Mouse (Mus musculus): ENCODE results near the gene Zscan29. TPM values are rescaled to one million over a fixed set of nuclear protein-coding genes. Genes with fewer than 3 reads are reported as not detected.

Gene Zscan29
- polyA plus RNA-seq (2015; fragmentation: Nextera tagmentation; extraction: Ambion mirVana): 6.0 and 6.8 TPM in 2 replicates

- H3K4me1 ChIP-seq: peaks cover 34% of the 10 kb centered on the region
- peak; percentile 96 for ATAC-seq (ENCODE audit: low FRiP score)
Observed at GRCm38 (mm10) chr2:121170980-121171742, at the start of gene Zscan29. Gene Zscan29 (minus strand): TSS chr2:121171125.

GRCm38 (mm10) chr2:121219994-121220393 lies 49.1 kb upstream of the Zscan29 start:
- Histone ChIP-seq H3K27me3 (replicated peaks) (no peaks in the 10 kb centered on the region), H3K36me3 (peaks cover 73% of the 10 kb centered on the region), H3K27ac (replicated peaks) (no peak overlapping the region), H3K4me1 (no peaks in the 10 kb centered on the region), H3K9me3 (replicated peaks) (no peaks in the 10 kb centered on the region), H3K9ac (replicated peaks) (no peak overlapping the region), H3K4me2 (no peak overlapping the region), H3K4me3 (replicated peaks) (no peak overlapping the region)
- no peak for ATAC-seq (ENCODE audit: low FRiP score)

More at GRCm38 (mm10) chr2:121170980-121171742, at the start of gene Zscan29:
- H3K9me3 ChIP-seq (replicated peaks): no peaks in the 10 kb centered on the region
- no peaks in the 10 kb centered on the region for H3K27me3 ChIP-seq (replicated peaks)
- peak within 1 kb of the TSS; percentile 91 for H3K4me3 ChIP-seq (replicated peaks)
- peak within 1 kb of the TSS; percentile 72 for H3K9ac ChIP-seq (replicated peaks)
- H3K4me2 ChIP-seq: peak within 1 kb of the TSS; percentile 91
- WGBS: under 1% methylated on average over 66 of the region's 66 CpGs
- H3K27ac ChIP-seq (replicated peaks): peak within 1 kb of the TSS; percentile 88
- H3K36me3 ChIP-seq: peaks cover 22% of the 10 kb centered on the region

GRCm38 (mm10) chr2:121219177-121219576 lies 48.3 kb upstream of the Zscan29 start:
- no peak for ATAC-seq (ENCODE audit: low FRiP score)
- H3K9ac ChIP-seq (replicated peaks): no peak overlapping the region
- no peaks in the 10 kb centered on the region for H3K4me1 ChIP-seq
- no peak overlapping the region for H3K4me2 ChIP-seq
- no peak overlapping the region for H3K4me3 ChIP-seq (replicated peaks)
- peaks cover 80% of the 10 kb centered on the region for H3K36me3 ChIP-seq
- no peaks in the 10 kb centered on the region for H3K9me3 ChIP-seq (replicated peaks)
- H3K27me3 ChIP-seq (replicated peaks): no peaks in the 10 kb centered on the region
- no peak overlapping the region for H3K27ac ChIP-seq (replicated peaks)

GRCm38 (mm10) chr2:121214491-121214890 lies 43.6 kb upstream of the Zscan29 start:
- 92% methylated on average over 3 of the region's 3 CpGs for WGBS
- Histone ChIP-seq H3K27ac (replicated peaks) (no peak overlapping the region), H3K4me1 (no peaks in the 10 kb centered on the region), H3K27me3 (replicated peaks) (no peaks in the 10 kb centered on the region), H3K9me3 (replicated peaks) (no peaks in the 10 kb centered on the region), H3K4me2 (no peak overlapping the region), H3K4me3 (replicated peaks) (no peak overlapping the region), H3K9ac (replicated peaks) (no peak overlapping the region), H3K36me3 (peaks cover 86% of the 10 kb centered on the region)
- no peak for ATAC-seq (ENCODE audit: low FRiP score)

- H3K36me3 ChIP-seq: peaks cover 97% of the 10 kb centered on the region
- H3K27me3 ChIP-seq (replicated peaks): no peaks in the 10 kb centered on the region
- H3K9ac ChIP-seq (replicated peaks): no peak overlapping the region
- ATAC-seq (ENCODE audit: low FRiP score): no peak
- H3K27ac ChIP-seq (replicated peaks): no peak overlapping the region
- no peak overlapping the region for H3K4me2 ChIP-seq
- H3K4me1 ChIP-seq: no peaks in the 10 kb centered on the region
- no peaks in the 10 kb centered on the region for H3K9me3 ChIP-seq (replicated peaks)
- no peak overlapping the region for H3K4me3 ChIP-seq (replicated peaks)
- 96% methylated on average over 3 of the region's 3 CpGs for WGBS
Observed at GRCm38 (mm10) chr2:121206541-121206940, 35.6 kb upstream of the Zscan29 start.

GRCm38 (mm10) chr2:121204276-121204675 lies 33.4 kb upstream of the Zscan29 start:
- no peak overlapping the region for H3K4me3 ChIP-seq (replicated peaks)
- no peaks in the 10 kb centered on the region for H3K9me3 ChIP-seq (replicated peaks)
- 96% methylated on average over 17 of the region's 17 CpGs for WGBS
- H3K9ac ChIP-seq (replicated peaks): no peak overlapping the region
- no peak for ATAC-seq (ENCODE audit: low FRiP score)
- no peaks in the 10 kb centered on the region for H3K27me3 ChIP-seq (replicated peaks)
- H3K36me3 ChIP-seq: peaks cover 99% of the 10 kb centered on the region
- H3K27ac ChIP-seq (replicated peaks): no peak overlapping the region
- no peaks in the 10 kb centered on the region for H3K4me1 ChIP-seq
- H3K4me2 ChIP-seq: no peak overlapping the region

GRCm38 (mm10) chr2:121195466-121195865 lies 24.5 kb upstream of the Zscan29 start:
- Histone ChIP-seq H3K9me3 (replicated peaks) (no peaks in the 10 kb centered on the region), H3K9ac (replicated peaks) (no peak overlapping the region), H3K36me3 (peaks cover 93% of the 10 kb centered on the region), H3K4me3 (replicated peaks) (no peak overlapping the region), H3K27ac (replicated peaks) (no peak overlapping the region), H3K27me3 (replicated peaks) (no peaks in the 10 kb centered on the region), H3K4me2 (no peak overlapping the region), H3K4me1 (no peaks in the 10 kb centered on the region)
- no peak for ATAC-seq (ENCODE audit: low FRiP score)
- 95% methylated on average over 9 of the region's 9 CpGs for WGBS

GRCm38 (mm10) chr2:121188530-121188929 lies 17.6 kb upstream of the Zscan29 start:
- Histone ChIP-seq H3K4me2 (no peak overlapping the region), H3K27me3 (replicated peaks) (no peaks in the 10 kb centered on the region), H3K4me3 (replicated peaks) (no peak overlapping the region), H3K9me3 (replicated peaks) (no peaks in the 10 kb centered on the region), H3K9ac (replicated peaks) (no peak overlapping the region), H3K4me1 (no peaks in the 10 kb centered on the region), H3K36me3 (peaks cover 81% of the 10 kb centered on the region), H3K27ac (replicated peaks) (no peak overlapping the region)
- ATAC-seq (ENCODE audit: low FRiP score): no peak
- WGBS: 72% methylated on average over 1 of the region's 1 CpGs

- Histone ChIP-seq H3K4me3 (replicated peaks) (no peak overlapping the region), H3K4me1 (no peaks in the 10 kb centered on the region), H3K9ac (replicated peaks) (no peak overlapping the region), H3K27me3 (replicated peaks) (no peaks in the 10 kb centered on the region), H3K9me3 (replicated peaks) (no peaks in the 10 kb centered on the region), H3K4me2 (no peak overlapping the region), H3K27ac (replicated peaks) (no peak overlapping the region), H3K36me3 (peaks cover 59% of the 10 kb centered on the region)
- WGBS: 98% methylated on average over 7 of the region's 7 CpGs
- no peak for ATAC-seq (ENCODE audit: low FRiP score)
Observed at GRCm38 (mm10) chr2:121184142-121184541, 13.2 kb upstream of the Zscan29 start.

GRCm38 (mm10) chr2:121183431-121183830 lies 12.5 kb upstream of the Zscan29 start:
- Histone ChIP-seq H3K36me3 (peaks cover 59% of the 10 kb centered on the region), H3K9ac (replicated peaks) (no peak overlapping the region), H3K4me2 (no peak overlapping the region), H3K27me3 (replicated peaks) (no peaks in the 10 kb centered on the region), H3K4me3 (replicated peaks) (no peak overlapping the region), H3K4me1 (no peaks in the 10 kb centered on the region), H3K27ac (replicated peaks) (no peak overlapping the region), H3K9me3 (replicated peaks) (no peaks in the 10 kb centered on the region)
- no peak for ATAC-seq (ENCODE audit: low FRiP score)
- WGBS: 90% methylated on average over 5 of the region's 5 CpGs

- H3K9ac ChIP-seq (replicated peaks): no peak overlapping the region
- no peak overlapping the region for H3K4me3 ChIP-seq (replicated peaks)
- no peak overlapping the region for H3K27ac ChIP-seq (replicated peaks)
- no peaks in the 10 kb centered on the region for H3K4me1 ChIP-seq
- H3K27me3 ChIP-seq (replicated peaks): no peaks in the 10 kb centered on the region
- H3K4me2 ChIP-seq: no peak overlapping the region
- no peak for ATAC-seq (ENCODE audit: low FRiP score)
- 96% methylated on average over 3 of the region's 3 CpGs for WGBS
- peaks cover 64% of the 10 kb centered on the region for H3K36me3 ChIP-seq
- no peaks in the 10 kb centered on the region for H3K9me3 ChIP-seq (replicated peaks)
Observed at GRCm38 (mm10) chr2:121178828-121179479, 8.0 kb upstream of the Zscan29 start.

GRCm38 (mm10) chr2:121170481-121170971 lies 399 bp downstream of the Zscan29 start, which contains the start of gene Tubgcp4:
Gene Tubgcp4 (plus strand): TSS chr2:121170654.
- H3K27me3 ChIP-seq (replicated peaks): no peaks in the 10 kb centered on the region
- H3K9me3 ChIP-seq (replicated peaks): no peaks in the 10 kb centered on the region
- peak within 1 kb of the TSS; percentile 88 for H3K27ac ChIP-seq (replicated peaks)
- H3K36me3 ChIP-seq: peaks cover 23% of the 10 kb centered on the region
- H3K4me1 ChIP-seq: peaks cover 34% of the 10 kb centered on the region
- H3K4me3 ChIP-seq (replicated peaks): peak within 1 kb of the TSS; percentile 91
- peak; percentile 64 for ATAC-seq (ENCODE audit: low FRiP score)
- peak within 1 kb of the TSS; percentile 72 for H3K9ac ChIP-seq (replicated peaks)
- H3K4me2 ChIP-seq: peak within 1 kb of the TSS; percentile 91
- under 1% methylated on average over 38 of the region's 38 CpGs for WGBS
